Mouse (Mus musculus): ENCODE measurements around the gene Fras1. TPM values are rescaled to one million over a fixed set of nuclear protein-coding genes. Genes with fewer than 3 reads are reported as not detected.

Fras1 gene
- total and polyA plus RNA-seq, 3 experiments = 1.00 to 1.6 (median 1.3) TPM

- TF ChIP-seq POLR2A (IDR thresholded peaks at IDR 0.05; ENCODE audit: insufficient read depth, low read depth, low read length) = no peak
- no peak for TF ChIP-seq CTCF (IDR thresholded peaks at IDR 0.05)
- no peak for TF ChIP-seq EP300 (IDR thresholded peaks at IDR 0.05; ENCODE audit: insufficient read depth, low read depth, low read length)
- H3K27me3 ChIP-seq (ENCODE audit: control insufficient read depth, insufficient read depth, low read length) = no peaks in the 10 kb centered on the region
- H3K9ac ChIP-seq (ENCODE audit: low read depth, low read length) = no peak overlapping the region
- peak in 1 of 2 experiments; percentile 44 for DNase-seq
- peaks cover 22% of the 10 kb centered on the region for H3K36me3 ChIP-seq (ENCODE audit: control insufficient read depth, insufficient read depth, low read length)
- peaks cover 11% of the 10 kb centered on the region for H3K4me1 ChIP-seq (ENCODE audit: control insufficient read depth, insufficient read depth, low read length)
- no peaks in the 10 kb centered on the region; the same call in 1 of the 2 replicates for H3K79me2 ChIP-seq (replicated peaks; ENCODE audit: control insufficient read depth, insufficient read depth, low read length)
- H3K4me3 ChIP-seq = no peak overlapping the region
- intact Hi-C loops (cut with DNase I) = no loop called here
- 33% methylated on average over 1 of the region's 1 CpGs for WGBS
- peak overlapping the region; percentile 90 for H3K27ac ChIP-seq
These were observed 422.0 kb downstream of the Fras1 start for GRCm38 (mm10) chr5:96795752-96796151.

GRCm38 (mm10) chr5:96797465-96797864 lies 423.7 kb downstream of the Fras1 start:
- intact Hi-C loops (cut with DNase I) = no loop called here
- Histone ChIP-seq H3K4me3 (no peak overlapping the region), H3K27ac (no peak overlapping the region), H3K79me2 (replicated peaks; ENCODE audit: control insufficient read depth, insufficient read depth, low read length) (no peaks in the 10 kb centered on the region; the same call in 1 of the 2 replicates), H3K36me3 (ENCODE audit: control insufficient read depth, insufficient read depth, low read length) (peaks cover 29% of the 10 kb centered on the region), H3K9ac (ENCODE audit: low read depth, low read length) (no peak overlapping the region), H3K27me3 (ENCODE audit: control insufficient read depth, insufficient read depth, low read length) (no peaks in the 10 kb centered on the region), H3K4me1 (ENCODE audit: control insufficient read depth, insufficient read depth, low read length) (peaks cover 16% of the 10 kb centered on the region)
- TF ChIP-seq EP300 (IDR thresholded peaks at IDR 0.05; ENCODE audit: insufficient read depth, low read depth, low read length) = no peak
- no peak for TF ChIP-seq POLR2A (IDR thresholded peaks at IDR 0.05; ENCODE audit: insufficient read depth, low read depth, low read length)
- no peak for DNase-seq
- 85% methylated on average over 6 of the region's 6 CpGs for WGBS

- Histone ChIP-seq H3K9ac (ENCODE audit: low read depth, low read length) (no peak overlapping the region), H3K27ac (no peak overlapping the region), H3K79me2 (replicated peaks; ENCODE audit: control insufficient read depth, insufficient read depth, low read length) (no peaks in the 10 kb centered on the region; the same call in 1 of the 2 replicates), H3K4me1 (ENCODE audit: control insufficient read depth, insufficient read depth, low read length) (peaks cover 24% of the 10 kb centered on the region), H3K4me3 (no peak overlapping the region), H3K27me3 (ENCODE audit: control insufficient read depth, insufficient read depth, low read length) (no peaks in the 10 kb centered on the region), H3K36me3 (ENCODE audit: control insufficient read depth, insufficient read depth, low read length) (peaks cover 40% of the 10 kb centered on the region)
- DNase-seq = no peak
- intact Hi-C loops (cut with DNase I) = no loop called here
- TF ChIP-seq CTCF (IDR thresholded peaks at IDR 0.05) (no peak), POLR2A (IDR thresholded peaks at IDR 0.05; ENCODE audit: insufficient read depth, low read depth, low read length) (no peak), EP300 (IDR thresholded peaks at IDR 0.05; ENCODE audit: insufficient read depth, low read depth, low read length) (no peak)
- WGBS = 89% methylated on average over 9 of the region's 9 CpGs
These were observed 425.4 kb downstream of the Fras1 start for GRCm38 (mm10) chr5:96799165-96799564.

GRCm38 (mm10) chr5:96799969-96800368 lies 426.2 kb downstream of the Fras1 start:
- intact Hi-C loops (cut with DNase I) = loop anchor here (5.0 kb wide), 1 partner anchor 112 kb away; no protein-coding TSS in a partner anchor
- Histone ChIP-seq H3K27me3 (ENCODE audit: control insufficient read depth, insufficient read depth, low read length) (no peaks in the 10 kb centered on the region), H3K79me2 (replicated peaks; ENCODE audit: control insufficient read depth, insufficient read depth, low read length) (no peaks in the 10 kb centered on the region; the same call in 1 of the 2 replicates), H3K36me3 (ENCODE audit: control insufficient read depth, insufficient read depth, low read length) (peaks cover 45% of the 10 kb centered on the region), H3K27ac (no peak overlapping the region), H3K4me1 (ENCODE audit: control insufficient read depth, insufficient read depth, low read length) (peaks cover 26% of the 10 kb centered on the region), H3K9ac (ENCODE audit: low read depth, low read length) (no peak overlapping the region), H3K4me3 (no peak overlapping the region)
- TF ChIP-seq EP300 (IDR thresholded peaks at IDR 0.05; ENCODE audit: insufficient read depth, low read depth, low read length) (no peak), CTCF (IDR thresholded peaks at IDR 0.05) (no peak), POLR2A (IDR thresholded peaks at IDR 0.05; ENCODE audit: insufficient read depth, low read depth, low read length) (no peak)
- no peak for DNase-seq
- 76% methylated on average over 9 of the region's 9 CpGs for WGBS

- no peak overlapping the region; the same call in 1 of the 2 replicates for H3K9ac ChIP-seq (ENCODE audit: low read depth, low read length)
- H3K4me3 ChIP-seq = no peak overlapping the region
- H3K27me3 ChIP-seq (ENCODE audit: control insufficient read depth, insufficient read depth, low read length) = no peaks in the 10 kb centered on the region
- no peak for TF ChIP-seq CTCF (IDR thresholded peaks at IDR 0.05)
- TF ChIP-seq EP300 (IDR thresholded peaks at IDR 0.05; ENCODE audit: insufficient read depth, low read depth, low read length) = no peak
- TF ChIP-seq POLR2A (IDR thresholded peaks at IDR 0.05; ENCODE audit: insufficient read depth, low read depth, low read length) = no peak
- peaks cover 40% of the 10 kb centered on the region for H3K36me3 ChIP-seq (ENCODE audit: control insufficient read depth, insufficient read depth, low read length)
- H3K79me2 ChIP-seq (replicated peaks; ENCODE audit: control insufficient read depth, insufficient read depth, low read length) = 0 out of 2 replicates have a peak, but pooled peaks cover 2% of the 10 kb centered on the region
- WGBS = 38% methylated on average over 7 of the region's 7 CpGs
- peak in 1 of 2 experiments; percentile 40 for DNase-seq
- H3K27ac ChIP-seq = peak overlapping the region; percentile 70
- intact Hi-C loops (cut with DNase I) = loop anchor here (5.0 kb wide), 1 partner anchor 110 kb away; no protein-coding TSS in a partner anchor
- H3K4me1 ChIP-seq (ENCODE audit: control insufficient read depth, insufficient read depth, low read length) = peaks cover 29% of the 10 kb centered on the region
These were observed 428.4 kb downstream of the Fras1 start for GRCm38 (mm10) chr5:96802185-96802584.

GRCm38 (mm10) chr5:96803091-96803490 lies 429.3 kb downstream of the Fras1 start:
- intact Hi-C loops (cut with DNase I) = loop anchor here (5.0 kb wide), 1 partner anchor 109 kb away; no protein-coding TSS in a partner anchor

More at GRCm38 (mm10) chr5:96803091-96803490, 429.3 kb downstream of the Fras1 start:
- Histone ChIP-seq H3K79me2 (replicated peaks; ENCODE audit: control insufficient read depth, insufficient read depth, low read length) (0 out of 2 replicates have a peak, but pooled peaks cover 2% of the 10 kb centered on the region), H3K27me3 (ENCODE audit: control insufficient read depth, insufficient read depth, low read length) (no peaks in the 10 kb centered on the region), H3K9ac (ENCODE audit: low read depth, low read length) (no peak overlapping the region), H3K4me3 (no peak overlapping the region), H3K27ac (peak overlapping the region; percentile 78), H3K4me1 (ENCODE audit: control insufficient read depth, insufficient read depth, low read length) (peaks cover 29% of the 10 kb centered on the region), H3K36me3 (ENCODE audit: control insufficient read depth, insufficient read depth, low read length) (peaks cover 38% of the 10 kb centered on the region)
- DNase-seq = peak; percentile 53 to 76
- WGBS = 24% methylated on average over 3 of the region's 3 CpGs
- TF ChIP-seq EP300 (IDR thresholded peaks at IDR 0.05; ENCODE audit: insufficient read depth, low read depth, low read length) (no peak), CTCF (IDR thresholded peaks at IDR 0.05) (no peak), POLR2A (IDR thresholded peaks at IDR 0.05; ENCODE audit: insufficient read depth, low read depth, low read length) (no peak)

Data from heart, adult 2 months (tissue).